Mouse (Mus musculus): Measurements from ENCODE around the gene Zfp72. TPM values are rescaled to one million over a fixed set of nuclear protein-coding genes. Genes with fewer than 3 reads are reported as not detected.
A peak's percentile ranks its signal among the peaks of the same experiment; 100 is the strongest.

Gene Zfp72
- polyA plus RNA-seq, 1 experiment from 2014 or later: 7.6 TPM

DNA sequence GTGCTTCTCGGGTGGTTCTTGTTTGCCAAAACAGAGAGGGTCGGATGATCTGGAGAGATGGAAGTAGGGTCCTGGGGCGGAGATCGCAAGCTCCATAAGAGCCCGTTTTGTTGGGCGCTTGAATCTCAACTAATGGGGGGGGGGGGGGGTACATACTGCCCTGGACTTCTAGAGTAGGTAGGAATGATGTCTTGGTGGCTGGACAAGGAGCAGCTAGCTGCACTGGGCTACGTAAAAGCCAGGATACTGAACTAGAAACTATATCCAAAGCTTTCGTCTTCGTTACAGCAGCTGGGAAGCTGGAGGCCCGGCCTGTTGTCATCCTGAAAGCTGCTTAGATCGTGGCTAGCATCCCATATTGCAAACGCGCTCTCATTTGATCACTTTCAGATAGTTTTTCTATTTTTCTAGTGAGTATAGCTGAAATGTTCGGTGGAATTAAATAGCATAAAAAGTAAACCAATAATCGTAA, 40.2 kb downstream of the Zfp72 start:
- 3% methylated on average over 15 of the region's 15 CpGs for WGBS

DNA sequence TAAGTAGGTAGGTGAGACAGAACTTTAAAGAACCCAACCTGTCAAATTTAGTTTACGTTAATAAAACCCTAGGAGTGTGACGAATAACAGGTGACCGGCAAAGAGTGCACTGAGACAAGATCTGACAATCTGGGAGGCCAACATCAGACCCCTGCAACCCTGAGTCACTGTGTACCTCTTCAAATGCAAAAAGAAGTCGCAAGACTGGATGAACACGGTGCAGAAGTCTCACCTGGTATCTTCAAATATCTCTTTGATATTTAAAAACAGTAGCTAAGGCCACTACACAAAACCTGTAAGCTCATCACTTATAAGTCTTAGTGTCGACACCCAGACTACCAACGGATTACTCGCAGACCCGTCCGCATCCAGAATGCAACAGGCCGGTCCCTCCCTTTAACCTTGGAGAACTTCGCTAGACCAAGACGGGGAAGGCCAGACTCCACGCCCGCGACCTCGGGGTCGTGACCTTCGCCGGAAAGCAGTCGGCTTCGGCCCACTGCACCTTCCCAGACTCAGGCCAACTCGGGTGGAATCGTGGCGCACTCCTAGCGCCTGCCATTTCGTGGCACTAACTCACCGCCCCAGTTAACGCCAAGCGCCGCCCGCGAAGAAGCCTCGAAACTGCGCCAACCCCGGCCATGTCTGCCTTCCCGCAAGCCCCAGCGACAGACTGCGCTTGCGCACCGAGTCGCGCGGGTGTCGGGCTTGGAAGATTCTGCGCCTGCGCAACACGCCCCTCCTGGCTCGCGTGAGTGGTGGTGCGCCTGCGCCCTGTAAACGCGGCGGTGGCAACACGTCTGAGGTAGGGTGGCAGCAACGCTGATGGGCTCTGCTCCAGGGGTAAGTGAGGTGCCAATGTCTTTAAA, 40.8 kb downstream of the Zfp72 start, which contains the start of the genes Sdha and Ccdc127:
Gene Sdha (minus strand): TSS at position 715 of the 869 bp plus-strand sequence.
Gene Ccdc127 (plus strand): TSS at position 744 of the 869 bp plus-strand sequence.
- under 1% methylated on average over 57 of the region's 57 CpGs for WGBS
- peak within 1 kb of the TSS; percentile 59 for H3K4me2 ChIP-seq
- H3K9me3 ChIP-seq (replicated peaks): no peaks in the 10 kb centered on the region
- H3K27me3 ChIP-seq: no peaks in the 10 kb centered on the region
- H3K36me3 ChIP-seq: peaks cover 22% of the 10 kb centered on the region
- peak within 1 kb of the TSS; percentile 76 for H3K4me3 ChIP-seq (replicated peaks)
- H3K9ac ChIP-seq: peak within 1 kb of the TSS; percentile 84
- peak within 1 kb of the TSS; percentile 93 for H3K27ac ChIP-seq
- peak; percentile 99 for ATAC-seq (replicated peaks; ENCODE audit: low FRiP score)
- peaks cover 17% of the 10 kb centered on the region for H3K4me1 ChIP-seq

More for the DNA sequence above, 40.2 kb downstream of the Zfp72 start:
- H3K27me3 ChIP-seq: no peaks in the 10 kb centered on the region
- no peaks in the 10 kb centered on the region for H3K9me3 ChIP-seq (replicated peaks)
- peak overlapping the region; percentile 93 for H3K27ac ChIP-seq
- H3K4me2 ChIP-seq: peak overlapping the region; percentile 59
- peak overlapping the region; percentile 84 for H3K9ac ChIP-seq
- peaks cover 17% of the 10 kb centered on the region for H3K4me1 ChIP-seq
- H3K4me3 ChIP-seq (replicated peaks): peak overlapping the region; percentile 76
- H3K36me3 ChIP-seq: peaks cover 23% of the 10 kb centered on the region
- ATAC-seq (replicated peaks; ENCODE audit: low FRiP score): no peak; the same call in 1 of the 2 replicates

DNA sequence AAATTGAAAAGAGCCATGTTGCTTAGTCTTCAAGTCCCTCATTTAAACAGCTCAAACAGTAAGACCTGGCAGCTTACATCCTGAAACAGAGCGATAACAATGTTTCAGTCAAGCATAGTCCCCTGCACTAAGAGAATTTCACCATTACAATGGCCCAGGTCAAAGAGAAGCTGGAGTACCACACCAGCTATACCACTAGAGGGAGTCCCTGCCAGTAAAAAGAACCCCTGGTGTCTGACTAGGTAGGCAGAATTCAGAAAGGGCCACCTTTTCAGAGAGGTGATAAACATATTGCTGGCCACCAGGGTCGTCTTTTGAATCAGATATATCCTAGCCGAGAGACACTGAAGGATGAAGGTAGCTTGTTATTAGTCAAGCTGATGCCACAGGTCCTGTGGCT, 49.6 kb downstream of the Zfp72 start:
- Histone ChIP-seq H3K36me3 (peaks cover 83% of the 10 kb centered on the region), H3K9ac (no peak overlapping the region), H3K27ac (no peak overlapping the region), H3K9me3 (replicated peaks) (no peaks in the 10 kb centered on the region), H3K4me3 (replicated peaks) (no peak overlapping the region), H3K27me3 (no peaks in the 10 kb centered on the region), H3K4me1 (no peaks in the 10 kb centered on the region), H3K4me2 (no peak overlapping the region)
- no peak; the same call in 1 of the 2 replicates for ATAC-seq (replicated peaks; ENCODE audit: low FRiP score)
- WGBS: 45% methylated on average over 3 of the region's 3 CpGs

DNA sequence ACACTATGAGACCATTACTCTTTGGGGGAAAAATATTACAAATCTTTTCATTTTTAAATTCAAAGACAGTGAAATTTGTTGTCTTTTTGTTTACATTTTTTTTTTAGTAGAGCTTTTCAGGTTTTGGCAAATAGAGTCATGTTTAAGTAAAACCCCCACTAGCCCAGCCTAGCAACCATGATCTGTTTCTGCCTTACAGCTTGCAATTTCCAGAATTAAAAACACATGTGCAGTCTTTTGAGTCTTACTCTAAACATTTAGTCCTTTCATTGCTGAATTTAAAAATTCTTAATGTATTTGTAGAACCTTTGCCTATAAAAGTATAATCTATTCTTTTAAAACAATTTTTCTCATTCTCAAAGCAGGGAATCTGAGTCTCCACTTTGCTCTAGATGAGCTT, 61.3 kb downstream of the Zfp72 start:
- H3K9ac ChIP-seq: no peak overlapping the region
- no peaks in the 10 kb centered on the region for H3K27me3 ChIP-seq
- H3K4me3 ChIP-seq (replicated peaks): no peak overlapping the region
- H3K27ac ChIP-seq: no peak overlapping the region
- no peak overlapping the region for H3K4me2 ChIP-seq
- H3K36me3 ChIP-seq: peaks cover 82% of the 10 kb centered on the region
- no peaks in the 10 kb centered on the region for H3K9me3 ChIP-seq (replicated peaks)
- no peak for ATAC-seq (replicated peaks; ENCODE audit: low FRiP score)
- no peaks in the 10 kb centered on the region for H3K4me1 ChIP-seq

MicroRNA genes within 50 kb of the gene (microRNA counts, 519-probe panel; counts per million panel counts)
- 31.7 counts per million for microRNA mmu-miR-692

Small RNA genes lying within 50 kb of the gene (microRNA-seq; reads per million reads assigned to microRNA genes)
- not detected for gene Mir692-3

Other genes with a start within 250 kb of the Zfp72 start
- gene Exoc3, start 182.1 kb downstream of the Zfp72 start, polyA plus RNA-seq (2015; fragmentation: Nextera tagmentation; extraction: Ambion mirVana): 67.8 and 68.0 TPM in 2 replicates
- gene Ahrr, start 98.5 kb downstream of the Zfp72 start, polyA plus RNA-seq (2015; fragmentation: Nextera tagmentation; extraction: Ambion mirVana): 0.45 and 0.52 TPM in 2 replicates
- gene Pdcd6, start 73.3 kb downstream of the Zfp72 start, polyA plus RNA-seq (2015; fragmentation: Nextera tagmentation; extraction: Ambion mirVana): 155 and 157 TPM in 2 replicates
- gene Sdha, start 40.6 kb downstream of the Zfp72 start, polyA plus RNA-seq (2015; fragmentation: Nextera tagmentation; extraction: Ambion mirVana): 308 and 323 TPM in 2 replicates
- 60.7 and 61.7 TPM in 2 replicates for gene Ccdc127, start 40.5 kb downstream of the Zfp72 start, polyA plus RNA-seq (2015; fragmentation: Nextera tagmentation; extraction: Ambion mirVana)
- not detected in 2 replicates for gene Lrrc14b, start 26.8 kb downstream of the Zfp72 start, polyA plus RNA-seq (2015; fragmentation: Nextera tagmentation; extraction: Ambion mirVana)
- gene Ftl1-ps1, start 8.9 kb upstream of the Zfp72 start, polyA plus RNA-seq (2015; fragmentation: Nextera tagmentation; extraction: Ambion mirVana): 66.3 and 70.9 TPM in 2 replicates
- 22.5 and 23.7 TPM in 2 replicates for gene Zfp825, start 103.2 kb upstream of the Zfp72 start, polyA plus RNA-seq (2015; fragmentation: Nextera tagmentation; extraction: Ambion mirVana)
- 15.1 and 20.3 TPM in 2 replicates for gene Erap1, start 248.7 kb upstream of the Zfp72 start, polyA plus RNA-seq (2015; fragmentation: Nextera tagmentation; extraction: Ambion mirVana)

Data from kidney, embryonic 15.5 days (tissue).